Mouse (Mus musculus) heart, adult 2 months (tissue): Measurements from ENCODE around the gene Cst3. TPM values are rescaled to one million over a fixed set of nuclear protein-coding genes. Genes with fewer than 3 reads are reported as not detected.
A peak's percentile ranks its signal among the peaks of the same experiment; 100 is the strongest.

Source experiments
- DNase-seq, 2 experiments: peaks; one replicate each; pipeline ENCODE4 v3.0.0; 2021
- H3K27ac ChIP-seq: fragments of 200-600 bp; 2 replicates; pipeline ENCODE4 v1.8.1; 2022
- H3K27me3 ChIP-seq: fragments of 200-500 bp; 2 replicates; pipeline ENCODE4 v1.6.1; 2012; ENCODE audit warnings: mild to moderate bottlenecking, low read length, inconsistent platforms, mixed read lengths; ENCODE audit not compliant: control insufficient read depth, insufficient read depth
- H3K36me3 ChIP-seq: fragments of 200-500 bp; 2 replicates; pipeline ENCODE4 v1.6.1; 2012; ENCODE audit warnings: low read length, inconsistent platforms; ENCODE audit not compliant: control insufficient read depth, insufficient read depth
- H3K4me1 ChIP-seq: fragments of 200-500 bp; 2 replicates; pipeline ENCODE4 v1.6.1; 2011; ENCODE audit warnings: low read length; ENCODE audit not compliant: control insufficient read depth, insufficient read depth
- H3K4me3 ChIP-seq: fragments of 200-600 bp; 2 replicates; pipeline ENCODE4 v1.8.1; 2022
- H3K79me2 ChIP-seq: fragments of 200-500 bp; replicated peaks from 2 replicates; pipeline ENCODE4 v1.6.1; 2012; ENCODE audit warnings: mild to moderate bottlenecking, inconsistent platforms, low read length, moderate library complexity, mixed read lengths; ENCODE audit not compliant: control insufficient read depth, insufficient read depth
- H3K9ac ChIP-seq: fragments of 200-500 bp; 2 replicates; pipeline ENCODE4 v1.6.1; 2012; ENCODE audit warnings: low read depth, mild to moderate bottlenecking, control low read depth, inconsistent platforms, low read length, mixed read lengths
- CTCF ChIP-seq: fragments of 200-600 bp; IDR thresholded peaks from 2 replicates; pipeline ENCODE4 v1.8.1; 2022; ENCODE audit warnings: antibody characterized with exemption, mild to moderate bottlenecking, moderate library complexity
- EP300 ChIP-seq: fragments of 200-500 bp; IDR thresholded peaks from 2 replicates; pipeline ENCODE4 v1.6.1; 2011; ENCODE audit warnings: low read depth, low read length, control low read depth; ENCODE audit not compliant: insufficient read depth
- POLR2A ChIP-seq: fragments of 200-500 bp; IDR thresholded peaks from 2 replicates; pipeline ENCODE4 v1.6.1; 2011; ENCODE audit warnings: mild to moderate bottlenecking, low read depth, low read length, control low read depth; ENCODE audit not compliant: insufficient read depth
- WGBS: fragments of 180-500 bp; shearing (Covaris S2); methylation state at CpG from one replicate; pipeline ENCODE4 v1.1.7; 2018; 5-methylcytosine and 5-hydroxymethylcytosine counted together
- intact Hi-C: fragments of 180-260 bp; cut with DNase I; formaldehyde crosslinking; loops from one replicate; pipeline ENCODE4 v1.15.1; 2025
- polyA plus RNA-seq: library from polyadenylated mRNA; depleted of rRNA; stranded (reverse); fragments of >200 nt; gene quantifications from 2 replicates; pipeline ENCODE4 v1.2.3, GENCODE M21; 2012
- total RNA-seq, 2 experiments: library from RNA; stranded (reverse); gene quantifications; 2 replicates each; pipeline ENCODE4 v1.2.3; 2021

Cst3 gene
- total and polyA plus RNA-seq, 3 experiments: 956 to 1,635 (median 1,050) TPM

DNA sequence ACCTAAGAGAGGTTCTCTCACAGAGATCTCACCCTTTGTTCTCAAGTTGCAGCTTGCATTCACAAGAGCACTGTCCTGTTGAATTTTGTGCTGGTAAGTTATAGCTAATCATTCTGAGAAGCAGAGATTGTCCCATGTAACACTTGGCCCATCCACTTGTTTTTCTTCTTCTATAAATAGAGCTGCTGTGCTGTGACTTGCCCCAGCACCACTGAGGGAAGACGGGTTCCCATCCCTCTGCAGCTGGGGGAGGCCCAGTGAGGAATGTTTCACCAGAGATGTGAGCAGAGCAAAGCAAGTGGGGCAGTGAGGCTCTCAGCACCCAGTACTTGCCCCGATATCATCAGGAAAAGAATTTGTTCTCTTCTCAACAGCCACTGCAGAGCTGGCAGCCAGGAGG is 10.5 kb downstream of the Cst3 start, which contains the start of gene 9230104L09Rik:
Gene 9230104L09Rik (minus strand): TSS at position 73 of the 400 bp plus-strand sequence.
- Histone ChIP-seq H3K4me3 (peak within 1 kb of the TSS; percentile 33; the same call in 1 of the 2 replicates), H3K9ac (peak within 1 kb of the TSS; percentile 37), H3K27ac (peak within 1 kb of the TSS; percentile 91), H3K79me2 (no peaks in the 10 kb centered on the region), H3K36me3 (peaks cover 6% of the 10 kb centered on the region), H3K27me3 (no peaks in the 10 kb centered on the region), H3K4me1 (peaks cover 8% of the 10 kb centered on the region)
- 19% methylated on average over 2 of the region's 2 CpGs for WGBS
- TF ChIP-seq EP300 (0 out of 2 replicates have a peak, but pooled peaks have one; percentile 37), CTCF (no peak), POLR2A (no peak; the same call in 1 of the 2 replicates)
- intact Hi-C loops: no loop called here
- DNase-seq: peak in 1 of 2 experiments; percentile 57

- Histone ChIP-seq H3K4me3 (no peak overlapping the region), H3K36me3 (peaks cover 11% of the 10 kb centered on the region), H3K27me3 (no peaks in the 10 kb centered on the region), H3K4me1 (peaks cover 12% of the 10 kb centered on the region), H3K9ac (no peak overlapping the region), H3K79me2 (no peaks in the 10 kb centered on the region), H3K27ac (peak overlapping the region; percentile 74)
- TF ChIP-seq EP300 (no peak), POLR2A (no peak), CTCF (peak; percentile 18; the same call in 1 of the 2 replicates)
- intact Hi-C loops: no loop called here
- DNase-seq: no peak
Measured at GRCm38 (mm10) chr2:148861693-148862092, 13.8 kb downstream of the Cst3 start.

DNA sequence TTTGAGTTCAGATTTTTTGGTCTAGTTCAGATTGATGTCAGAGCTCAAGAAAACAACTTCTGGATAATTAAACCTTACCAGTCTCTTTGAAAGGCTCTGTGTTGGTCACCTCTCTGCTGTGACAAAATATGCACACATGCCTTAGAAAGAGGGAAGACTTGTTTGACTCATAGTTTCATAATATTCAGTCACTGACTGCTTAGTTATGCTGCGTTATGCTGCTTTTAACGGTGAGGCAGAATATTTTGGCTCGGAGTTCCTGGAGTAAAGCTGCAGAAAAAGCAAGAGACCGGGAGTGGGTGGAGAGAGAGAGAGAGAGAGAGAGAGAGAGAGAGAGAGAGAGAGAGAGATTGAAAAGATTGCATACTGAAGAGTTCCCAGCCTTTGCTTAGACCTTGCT is 14.5 kb downstream of the Cst3 start:
- Histone ChIP-seq H3K9ac (no peak overlapping the region), H3K79me2 (no peaks in the 10 kb centered on the region; the same call in 1 of the 2 replicates), H3K27me3 (no peaks in the 10 kb centered on the region), H3K4me1 (peaks cover 16% of the 10 kb centered on the region), H3K4me3 (no peak overlapping the region), H3K27ac (peak overlapping the region; percentile 74), H3K36me3 (peaks cover 15% of the 10 kb centered on the region)
- no peak for DNase-seq
- intact Hi-C loops: no loop called here
- WGBS: 45% methylated on average over 4 of the region's 4 CpGs
- TF ChIP-seq POLR2A: no peak
- no peak for TF ChIP-seq EP300
- TF ChIP-seq CTCF: no peak

GRCm38 (mm10) chr2:148857506-148857905 is 18.0 kb downstream of the Cst3 start:
- peak overlapping the region; percentile 81 for H3K27ac ChIP-seq
- no peak overlapping the region for H3K4me3 ChIP-seq
- H3K36me3 ChIP-seq: peaks cover 15% of the 10 kb centered on the region
- no peaks in the 10 kb centered on the region for H3K27me3 ChIP-seq
- WGBS: 47% methylated on average over 4 of the region's 4 CpGs
- no peaks in the 10 kb centered on the region; the same call in 1 of the 2 replicates for H3K79me2 ChIP-seq
- peaks cover 12% of the 10 kb centered on the region for H3K4me1 ChIP-seq
- intact Hi-C loops: no loop called here
- TF ChIP-seq POLR2A: no peak
- TF ChIP-seq EP300: no peak
- no peak for TF ChIP-seq CTCF
- no peak overlapping the region for H3K9ac ChIP-seq
- no peak for DNase-seq

DNA sequence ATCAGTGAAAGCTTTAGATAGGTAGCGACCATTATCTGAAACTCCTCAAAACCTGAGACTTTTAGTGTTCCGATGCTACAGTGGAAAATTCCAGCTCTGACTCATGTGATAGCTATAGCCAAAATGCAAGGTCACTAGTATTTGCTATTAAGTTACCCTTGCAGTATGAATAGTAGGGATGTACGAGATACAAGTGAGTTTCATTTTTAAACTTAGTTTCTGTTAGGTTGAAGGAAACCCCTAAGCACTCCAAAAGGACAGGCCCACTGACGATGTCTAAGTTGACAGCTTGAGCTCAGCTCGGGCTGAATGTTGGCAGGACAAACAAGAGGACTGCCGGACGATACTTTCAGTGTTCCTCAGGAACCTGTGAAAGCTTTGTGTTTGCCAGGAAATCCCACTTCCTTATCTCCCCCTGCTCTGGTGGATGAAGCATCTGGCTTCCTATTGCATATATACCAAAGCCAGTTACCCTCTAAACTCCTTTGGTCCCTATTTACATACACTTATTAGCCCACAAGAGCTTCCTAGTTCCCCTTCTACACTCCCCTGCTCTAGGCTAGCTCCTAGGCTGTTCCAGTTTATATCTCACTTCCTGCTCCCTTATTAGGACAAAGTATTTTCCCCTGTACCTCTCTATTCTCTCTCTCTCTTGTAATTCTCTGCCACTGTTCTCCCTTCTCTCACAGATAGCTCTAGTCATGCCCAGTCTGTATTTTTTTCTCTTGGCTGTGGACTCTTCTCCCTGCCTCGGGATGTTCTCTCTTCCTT is 18.7 kb downstream of the Cst3 start:
- no peaks in the 10 kb centered on the region for H3K27me3 ChIP-seq
- peak overlapping the region; percentile 5; the same call in 1 of the 2 replicates for H3K4me3 ChIP-seq
- H3K79me2 ChIP-seq: no peaks in the 10 kb centered on the region; the same call in 1 of the 2 replicates
- intact Hi-C loops: no loop called here
- H3K4me1 ChIP-seq: peaks cover 9% of the 10 kb centered on the region
- TF ChIP-seq POLR2A (peak; percentile 26; the same call in 1 of the 2 replicates), CTCF (no peak), EP300 (no peak)
- peak overlapping the region; percentile 48; the same call in 1 of the 2 replicates for H3K9ac ChIP-seq
- peaks cover 15% of the 10 kb centered on the region for H3K36me3 ChIP-seq
- peak overlapping the region; percentile 81 for H3K27ac ChIP-seq
- peak in 1 of 2 experiments; percentile 25 for DNase-seq
- WGBS: 12% methylated on average over 8 of the region's 8 CpGs
